ENCODE assay signal across 8 mouse cellular contexts in genomic region chr4:125231711-125232260, GRCm38 (mm10).
A peak's percentile ranks its signal among the peaks of the same experiment; 100 is the strongest.
DNase-seq lines count a peak whose midpoint lies in the region; ATAC-seq and TF ChIP-seq lines count a peak whose summit lies in the region.

No protein-coding gene starts in this region.

- TF ChIP-seq CTCF in cerebellum, adult 2 months (IDR thresholded peaks at IDR 0.05; ENCODE audit: borderline replicate concordance, insufficient read depth, low read depth, low read length) = peak; percentile 49; the same call in 1 of the 2 replicates

- H3K4me3 ChIP-seq in cerebellum, adult 2 months (replicated peaks; ENCODE audit: insufficient read depth, low read depth, low read length) = no peak overlapping the region
- H3K4me3 ChIP-seq in neural tube, embryonic 15.5 days (replicated peaks) = no peak overlapping the region
- no peak overlapping the region for H3K4me3 ChIP-seq in midbrain, embryonic 13.5 days (replicated peaks)

- TF ChIP-seq POLR2A in cerebellum, adult 2 months (IDR thresholded peaks at IDR 0.05; ENCODE audit: borderline replicate concordance, insufficient read depth, low read length) = no peak

- WGBS in cerebellum, adult 2 months = 24% methylated on average over 12 of the region's 12 CpGs
- 26% methylated on average over 12 of the region's 12 CpGs for WGBS in neural tube, embryonic 15.5 days
- WGBS in midbrain, embryonic 13.5 days = 2% methylated on average over 12 of the region's 12 CpGs

- no peak overlapping the region for H3K4me2 ChIP-seq in neural tube, embryonic 15.5 days
- H3K4me2 ChIP-seq in midbrain, embryonic 13.5 days (replicated peaks) = no peak overlapping the region

- H3K36me3 ChIP-seq in neural tube, embryonic 15.5 days = no peaks in the 10 kb centered on the region
- H3K36me3 ChIP-seq in midbrain, embryonic 13.5 days = no peaks in the 10 kb centered on the region

- H3K4me1 ChIP-seq in cerebellum, adult 2 months (ENCODE audit: control insufficient read depth, insufficient read depth, low read length) = no peaks in the 10 kb centered on the region
- H3K4me1 ChIP-seq in neural tube, embryonic 15.5 days = 0 out of 2 replicates have a peak, but pooled peaks cover 6% of the 10 kb centered on the region
- H3K4me1 ChIP-seq in midbrain, embryonic 13.5 days (replicated peaks) = peaks cover 20% of the 10 kb centered on the region

- no peaks in the 10 kb centered on the region for H3K27me3 ChIP-seq in cerebellum, adult 2 months (ENCODE audit: control insufficient read depth, insufficient read depth, low read length)
- H3K27me3 ChIP-seq in neural tube, embryonic 15.5 days (replicated peaks) = peaks cover 6% of the 10 kb centered on the region; the same call in 1 of the 2 replicates
- peaks cover 34% of the 10 kb centered on the region for H3K27me3 ChIP-seq in midbrain, embryonic 13.5 days

- no peaks in the 10 kb centered on the region for H3K9me3 ChIP-seq in neural tube, embryonic 15.5 days (replicated peaks)
- no peaks in the 10 kb centered on the region for H3K9me3 ChIP-seq in midbrain, embryonic 13.5 days

- DNase-seq in cerebellum, adult 2 months = peak in 1 of 2 experiments; percentile 27
- DNase-seq in neural tube, embryonic 10.5 days (ENCODE audit: extremely low spot score, low spot score) = peak; percentile 30
- DNase-seq in Muller cell, postnatal 12 days (ENCODE audit: inconsistent ontology term) = no peak
- no peak for DNase-seq in urinary bladder, postnatal 36 days (ENCODE audit: low spot score in 2 of 2)

- no peak overlapping the region for H3K27ac ChIP-seq in cerebellum, adult 2 months (ENCODE audit: insufficient read depth, low read length)
- H3K27ac ChIP-seq in neural tube, embryonic 15.5 days (replicated peaks) = no peak overlapping the region
- H3K27ac ChIP-seq in midbrain, embryonic 13.5 days = no peak overlapping the region

- no peak overlapping the region for H3K9ac ChIP-seq in neural tube, embryonic 15.5 days (replicated peaks)
- no peak overlapping the region for H3K9ac ChIP-seq in midbrain, embryonic 13.5 days (replicated peaks)

- ATAC-seq in cerebellum, adult (ENCODE audit: insufficient number of reproducible peaks, low FRiP score, low TSS enrichment) = no peak
- no peak for ATAC-seq in neural tube, embryonic 15.5 days (ENCODE audit: low FRiP score)
- ATAC-seq in frontal cortex, adult (ENCODE audit: low TSS enrichment) = peak; percentile 55; the same call in 1 of the 2 replicates
- peak; percentile 73 for ATAC-seq in midbrain, embryonic 13.5 days

Comparison
In these comparisons a context has a peak if more than half of its experiments do, and no peak if none do; other contexts are left out.
1. ATAC-seq: peak in frontal cortex, adult (single experiment) and midbrain, embryonic 13.5 days (single experiment); none in cerebellum, adult (single experiment) and neural tube, embryonic 15.5 days (single experiment).